Mouse (Mus musculus): ENCODE data around the gene Cdkn2b. TPM values are rescaled to one million over a fixed set of nuclear protein-coding genes. Genes with fewer than 3 reads are reported as not detected.

The Cdkn2b gene
- total RNA-seq, 2 experiments from 2014 or later, result 0.56 to 0.84 TPM

- DNase-seq, result no peak
These were observed 17.3 kb downstream of the Cdkn2b start for GRCm38 (mm10) chr4:89293516-89293915.

- no peak for DNase-seq
These were observed 21.8 kb downstream of the Cdkn2b start for GRCm38 (mm10) chr4:89289028-89289427.

- DNase-seq, result no peak
These were observed 24.3 kb downstream of the Cdkn2b start for GRCm38 (mm10) chr4:89286566-89286965.

- no peak for DNase-seq
These were observed 25.2 kb downstream of the Cdkn2b start for GRCm38 (mm10) chr4:89285688-89286087.

GRCm38 (mm10) chr4:89282661-89283060 lies 28.2 kb downstream of the Cdkn2b start:
- no peak for DNase-seq

GRCm38 (mm10) chr4:89282036-89282566 lies 28.7 kb downstream of the Cdkn2b start:
- no peak for DNase-seq

- no peak for DNase-seq
These were observed 29.6 kb downstream of the Cdkn2b start for GRCm38 (mm10) chr4:89281236-89281635.

- no peak for DNase-seq
These were observed 31.2 kb downstream of the Cdkn2b start for GRCm38 (mm10) chr4:89279641-89280040.

- DNase-seq, result no peak
These were observed 33.4 kb downstream of the Cdkn2b start for GRCm38 (mm10) chr4:89277381-89277940.

- DNase-seq, result no peak
These were observed 34.1 kb downstream of the Cdkn2b start for GRCm38 (mm10) chr4:89276669-89277219.

- no peak for DNase-seq
These were observed 34.8 kb downstream of the Cdkn2b start for GRCm38 (mm10) chr4:89275811-89276584.

GRCm38 (mm10) chr4:89274829-89275548 lies 35.9 kb downstream of the Cdkn2b start:
- DNase-seq, result no peak

- no peak for DNase-seq
These were observed 36.8 kb downstream of the Cdkn2b start for GRCm38 (mm10) chr4:89274006-89274405.

- DNase-seq, result no peak
These were observed 37.3 kb downstream of the Cdkn2b start for GRCm38 (mm10) chr4:89273585-89273984.

GRCm38 (mm10) chr4:89272961-89273540 lies 37.8 kb downstream of the Cdkn2b start:
- no peak for DNase-seq

GRCm38 (mm10) chr4:89272101-89272718 lies 38.6 kb downstream of the Cdkn2b start:
- no peak for DNase-seq

GRCm38 (mm10) chr4:89257768-89258167 lies 53.1 kb downstream of the Cdkn2b start:
- DNase-seq, result no peak

Measured in gastrocnemius, postnatal 25 days (tissue).